Mouse (Mus musculus) R1 (cell line): ENCODE results near the gene Dnase2a.

Source experiments
- DNase-seq: peaks from one replicate; pipeline ENCODE4 v3.0.0-alpha.2; 2018; ENCODE audit warnings: low read depth, low spot score

The Dnase2a gene

GRCm38 (mm10) chr8:84969241-84970134 is 61.1 kb downstream of the Dnase2a start, which contains the start of the genes Gm49661, Prdx2 and Rnaseh2a:
Gene Gm49661 (minus strand): TSS chr8:84969433.
Gene Prdx2 (plus strand): TSS chr8:84969587.
Gene Rnaseh2a (minus strand): TSS chr8:84969767.
- DNase-seq: peak; percentile 83

GRCm38 (mm10) chr8:84970135-84970790 is 61.9 kb downstream of the Dnase2a start:
- peak; percentile 32 for DNase-seq

GRCm38 (mm10) chr8:84970913-84971312 is 62.6 kb downstream of the Dnase2a start:
- no peak for DNase-seq
